Mouse (Mus musculus) MEL (cell line): ENCODE data around the gene C1rl. TPM values are rescaled to one million over a fixed set of nuclear protein-coding genes. Genes with fewer than 3 reads are reported as not detected.

ENCODE experiments used
- DNase-seq: peaks from one replicate; pipeline ENCODE4 v3.0.0; 2011; ENCODE audit warnings: low read depth, low spot score
- H3K27ac ChIP-seq: 2 replicates; pipeline ENCODE4 v1.5.1; 2012; ENCODE audit warnings: low read depth, mild to moderate bottlenecking, control low read depth, low read length, moderate library complexity; ENCODE audit not compliant: control insufficient read depth
- H3K27me3 ChIP-seq, 2 experiments: fragments of 150-350 bp in 1 of 2; sonication (generic) in 1 of 2; 2 replicates each; pipeline ENCODE4 v1.6.1; 2012; ENCODE audit warnings: low read length in 2 of 2, mild to moderate bottlenecking in 2 of 2, improper control_type of control experiment in 1 of 2, moderate library complexity in 1 of 2; ENCODE audit not compliant: insufficient read depth in 2 of 2, control insufficient read depth in 1 of 2
- H3K36me3 ChIP-seq, 2 experiments: 2 replicates each; pipeline ENCODE4 v1.6.1; 2012 to 2014; ENCODE audit warnings: low read length in 2 of 2, improper control_type of control experiment in 1 of 2, inconsistent platforms in 1 of 2, mild to moderate bottlenecking in 1 of 2; ENCODE audit not compliant: insufficient read depth in 2 of 2, control insufficient read depth in 1 of 2
- H3K4me1 ChIP-seq, 2 experiments: fragments of 150-350 bp in 1 of 2; sonication (generic) in 1 of 2; 2 replicates each; pipeline ENCODE4 v1.6.1; 2012; ENCODE audit warnings: low read length in 2 of 2, improper control_type of control experiment in 1 of 2, mild to moderate bottlenecking in 1 of 2; ENCODE audit not compliant: insufficient read depth in 2 of 2, control insufficient read depth in 1 of 2
- H3K4me3 ChIP-seq, 2 experiments: fragments of 150-350 bp in 1 of 2; sonication (generic) in 1 of 2; 2 replicates each; pipeline ENCODE4 v1.5.1; 2012; ENCODE audit warnings: low read depth in 2 of 2, low read length in 2 of 2, mild to moderate bottlenecking in 2 of 2, moderate library complexity in 2 of 2, control low read depth in 1 of 2, improper control_type of control experiment in 1 of 2; ENCODE audit not compliant: control insufficient read depth in 1 of 2, insufficient read depth in 1 of 2
- H3K79me2 ChIP-seq: 2 replicates; pipeline ENCODE4 v1.6.1; 2012; ENCODE audit warnings: mild to moderate bottlenecking, low read length, moderate library complexity; ENCODE audit not compliant: control insufficient read depth, poor library complexity, insufficient read depth
- H3K9ac ChIP-seq: 2 replicates; pipeline ENCODE4 v1.6.1; 2012; ENCODE audit warnings: low read depth, mild to moderate bottlenecking, control low read depth, low read length, moderate library complexity; ENCODE audit not compliant: control insufficient read depth, poor library complexity, severe bottlenecking
- H3K9me3 ChIP-seq: fragments of 150-350 bp; sonication (generic); replicated peaks from 2 replicates; pipeline ENCODE4 v1.6.1; 2012; ENCODE audit warnings: mild to moderate bottlenecking, low read length, improper control_type of control experiment, moderate library complexity; ENCODE audit not compliant: insufficient read depth
- BHLHE40 ChIP-seq: IDR thresholded peaks from 2 replicates; pipeline ENCODE4 v1.6.1; 2012; ENCODE audit warnings: low read depth, mild to moderate bottlenecking, inconsistent platforms, low read length, improper control_type of control experiment, borderline replicate concordance
- CHD1 ChIP-seq: IDR thresholded peaks from 2 replicates; pipeline ENCODE4 v1.6.1; 2012; ENCODE audit warnings: low read depth, mild to moderate bottlenecking, inconsistent platforms, low read length, improper control_type of control experiment
- CHD2 ChIP-seq: IDR thresholded peaks from 2 replicates; pipeline ENCODE4 v1.6.1; 2011; ENCODE audit warnings: low read length, improper control_type of control experiment
- E2F4 ChIP-seq: IDR thresholded peaks from 2 replicates; pipeline ENCODE4 v1.6.1; 2011; ENCODE audit warnings: low read depth, low read length, improper control_type of control experiment, borderline replicate concordance
- ELF1 ChIP-seq: IDR thresholded peaks from 2 replicates; pipeline ENCODE4 v1.6.1; 2014; ENCODE audit warnings: low read depth, mild to moderate bottlenecking, inconsistent platforms, low read length, improper control_type of control experiment, moderate library complexity
- EP300 ChIP-seq, 2 experiments: IDR thresholded peaks; 2 replicates each; pipeline ENCODE4 v1.6.1; 2011; ENCODE audit warnings: improper control_type of control experiment in 2 of 2, low read length in 2 of 2, low read depth in 1 of 2, mild to moderate bottlenecking in 1 of 2
- ETS1 ChIP-seq: IDR thresholded peaks from 2 replicates; pipeline ENCODE4 v1.6.1; 2012; ENCODE audit warnings: low read depth, mild to moderate bottlenecking, inconsistent platforms, low read length, improper control_type of control experiment, moderate library complexity
- GATA1 ChIP-seq: IDR thresholded peaks from 2 replicates; pipeline ENCODE4 v1.6.1; 2011; ENCODE audit warnings: low read depth, low read length, improper control_type of control experiment
- HCFC1 ChIP-seq: IDR thresholded peaks from 2 replicates; pipeline ENCODE4 v1.6.1; 2012; ENCODE audit warnings: low read depth, mild to moderate bottlenecking, inconsistent platforms, low read length, improper control_type of control experiment, moderate library complexity
- JUND ChIP-seq: IDR thresholded peaks from 2 replicates; pipeline ENCODE4 v1.6.1; 2011; ENCODE audit warnings: low read depth, mild to moderate bottlenecking, improper control_type of control experiment, low read length
- KAT2A ChIP-seq: conservative IDR thresholded peaks from 2 replicates; pipeline ENCODE4 v1.6.1; 2012; ENCODE audit warnings: low read depth, low read length, improper control_type of control experiment, inconsistent platforms
- MAFK ChIP-seq: IDR thresholded peaks from 2 replicates; pipeline ENCODE4 v1.6.1; 2011; ENCODE audit warnings: low read depth, mild to moderate bottlenecking, low read length, improper control_type of control experiment, borderline replicate concordance
- MAX ChIP-seq: IDR thresholded peaks from 2 replicates; pipeline ENCODE4 v1.6.1; 2011; ENCODE audit warnings: low read length, improper control_type of control experiment
- MAZ ChIP-seq: IDR thresholded peaks from 2 replicates; pipeline ENCODE4 v1.6.1; 2012; ENCODE audit warnings: low read depth, mild to moderate bottlenecking, inconsistent platforms, low read length, improper control_type of control experiment
- MXI1 ChIP-seq: IDR thresholded peaks from 2 replicates; pipeline ENCODE4 v1.6.1; 2011; ENCODE audit warnings: mild to moderate bottlenecking, low read depth, low read length, improper control_type of control experiment
- MYB ChIP-seq: IDR thresholded peaks from 2 replicates; pipeline ENCODE4 v1.6.1; 2011; ENCODE audit warnings: mild to moderate bottlenecking, low read depth, low read length, improper control_type of control experiment
- MYC ChIP-seq: IDR thresholded peaks from 2 replicates; pipeline ENCODE4 v1.6.1; 2011; ENCODE audit warnings: low read depth, mild to moderate bottlenecking, low read length, improper control_type of control experiment, moderate library complexity
- NELFE ChIP-seq: IDR thresholded peaks from 2 replicates; pipeline ENCODE4 v1.6.1; 2011; ENCODE audit warnings: low read depth, low read length, improper control_type of control experiment
- POLR2A ChIP-seq, 2 experiments: IDR thresholded peaks; 2 replicates each; pipeline ENCODE4 v1.6.1; 2011 to 2012; ENCODE audit warnings: low read length in 2 of 2, mild to moderate bottlenecking in 2 of 2, control low read depth in 1 of 2, improper control_type of control experiment in 1 of 2, low read depth in 1 of 2, moderate library complexity in 1 of 2; ENCODE audit not compliant: control insufficient read depth in 1 of 2, insufficient read depth in 1 of 2, poor library complexity in 1 of 2
- POLR2AphosphoS2 ChIP-seq: IDR thresholded peaks from 2 replicates; pipeline ENCODE4 v1.6.1; 2011; ENCODE audit warnings: low read length, improper control_type of control experiment
- SMC3 ChIP-seq: IDR thresholded peaks from 2 replicates; pipeline ENCODE4 v1.6.1; 2011; ENCODE audit warnings: low read depth, low read length, improper control_type of control experiment
- TAL1 ChIP-seq: IDR thresholded peaks from 2 replicates; pipeline ENCODE4 v1.6.1; 2012; ENCODE audit warnings: mild to moderate bottlenecking, inconsistent platforms, low read length, moderate library complexity, mixed read lengths
- TBP ChIP-seq: IDR thresholded peaks from 2 replicates; pipeline ENCODE4 v1.8.0; 2011; ENCODE audit warnings: low read depth, low read length, improper control_type of control experiment
- TCF12 ChIP-seq: IDR thresholded peaks from 2 replicates; pipeline ENCODE4 v1.6.1; 2014; ENCODE audit warnings: low read depth, mild to moderate bottlenecking, inconsistent platforms, low read length, improper control_type of control experiment, moderate library complexity
- UBTF ChIP-seq: IDR thresholded peaks from 2 replicates; pipeline ENCODE4 v1.6.1; 2012; ENCODE audit warnings: low read depth, mild to moderate bottlenecking, inconsistent platforms, low read length, improper control_type of control experiment, moderate library complexity, borderline replicate concordance; ENCODE audit not compliant: insufficient read depth
- USF1 ChIP-seq: IDR thresholded peaks from 2 replicates; pipeline ENCODE4 v1.6.1; 2014; ENCODE audit warnings: low read depth, mild to moderate bottlenecking, inconsistent platforms, low read length, improper control_type of control experiment, moderate library complexity
- USF2 ChIP-seq, 2 experiments: IDR thresholded peaks; 2 replicates each; pipeline ENCODE4 v1.6.1; 2011 to 2012; ENCODE audit warnings: improper control_type of control experiment in 2 of 2, low read length in 2 of 2, borderline replicate concordance in 1 of 2, inconsistent platforms in 1 of 2, low read depth in 1 of 2, mild to moderate bottlenecking in 1 of 2; ENCODE audit not compliant: insufficient read depth in 1 of 2
- ZC3H11A ChIP-seq: IDR thresholded peaks from 2 replicates; pipeline ENCODE4 v1.6.1; 2012; ENCODE audit warnings: low read depth, mild to moderate bottlenecking, inconsistent platforms, low read length, improper control_type of control experiment
- ZKSCAN1 ChIP-seq: IDR thresholded peaks from 2 replicates; pipeline ENCODE4 v1.6.1; 2012; ENCODE audit warnings: low read depth, mild to moderate bottlenecking, inconsistent platforms, low read length, improper control_type of control experiment, moderate library complexity
- ZMIZ1 ChIP-seq: IDR thresholded peaks from 2 replicates; pipeline ENCODE4 v1.6.1; 2012; ENCODE audit warnings: low read depth, mild to moderate bottlenecking, inconsistent platforms, low read length, improper control_type of control experiment, moderate library complexity
- polyA plus RNA-seq, 2 experiments: library from polyadenylated mRNA; stranded (reverse) in 1 of 2; unstranded in 1 of 2; fragments of >175 nt in 1 of 2; fragments of >200 nt in 1 of 2; gene quantifications; 2 replicates each; pipeline versions ENCODE4 v1.2.1 to v1.2.4; 2012; ENCODE audit warnings: low replicate concordance in 2 of 2, low read depth in 1 of 2; ENCODE audit not compliant: insufficient read length in 2 of 2, insufficient read depth in 1 of 2, missing spikeins in 1 of 2
- total RNA-seq: library from RNA; depleted of rRNA; stranded (reverse); fragments of 300-350 nt; gene quantifications from 2 replicates; pipeline ENCODE4 v1.2.3, GENCODE M21; 2012

The C1rl gene
- total and polyA plus RNA-seq, 3 experiments: 1.2 to 2.6 TPM; not detected in 1

DNA sequence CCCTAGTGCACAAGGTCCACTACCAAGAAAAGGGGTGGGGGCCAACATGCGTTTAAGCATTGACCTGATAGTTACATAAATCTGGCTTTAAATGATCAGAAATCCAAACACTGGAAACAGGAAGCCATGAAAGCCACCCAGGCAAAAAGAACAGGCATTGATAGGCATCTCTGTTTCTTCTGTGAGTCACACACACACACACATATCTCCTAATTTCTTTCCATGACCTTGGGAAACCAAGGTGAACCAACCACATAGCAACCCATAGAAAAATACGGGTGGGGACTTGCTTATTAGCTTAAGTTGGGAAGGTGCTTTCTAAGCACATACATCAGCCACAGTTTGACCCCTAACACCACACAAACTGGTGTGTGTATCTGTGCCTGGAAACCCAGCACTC is 45.6 kb upstream of the C1rl start:
- H3K36me3 ChIP-seq: peaks cover 0 to 6% of the 10 kb centered on the region in 2 experiments
- no peak overlapping the region for H3K9ac ChIP-seq
- TF ChIP-seq UBTF (no peak), ZMIZ1 (no peak), ETS1 (no peak), TAL1 (no peak), KAT2A (no peak), ZKSCAN1 (no peak), MAZ (no peak), MYB (no peak), BHLHE40 (no peak), EP300 (IDR thresholded peaks at IDR 0.05; ENCODE audit: low read depth in 1 of 2, low read length in 2 of 2) (no peak), MAFK (no peak), ZC3H11A (no peak), CHD2 (no peak), POLR2AphosphoS2 (no peak), GATA1 (no peak)
- no peak for DNase-seq
- H3K9me3 ChIP-seq: no peaks in the 10 kb centered on the region
- H3K79me2 ChIP-seq: no peaks in the 10 kb centered on the region
- no peak overlapping the region for H3K4me3 ChIP-seq
- no peak overlapping the region for H3K27ac ChIP-seq
- no peaks in the 10 kb centered on the region for H3K27me3 ChIP-seq
- H3K4me1 ChIP-seq: peaks cover 0 to 7% of the 10 kb centered on the region in 2 experiments; a peak in 2 of 4 replicates

DNA sequence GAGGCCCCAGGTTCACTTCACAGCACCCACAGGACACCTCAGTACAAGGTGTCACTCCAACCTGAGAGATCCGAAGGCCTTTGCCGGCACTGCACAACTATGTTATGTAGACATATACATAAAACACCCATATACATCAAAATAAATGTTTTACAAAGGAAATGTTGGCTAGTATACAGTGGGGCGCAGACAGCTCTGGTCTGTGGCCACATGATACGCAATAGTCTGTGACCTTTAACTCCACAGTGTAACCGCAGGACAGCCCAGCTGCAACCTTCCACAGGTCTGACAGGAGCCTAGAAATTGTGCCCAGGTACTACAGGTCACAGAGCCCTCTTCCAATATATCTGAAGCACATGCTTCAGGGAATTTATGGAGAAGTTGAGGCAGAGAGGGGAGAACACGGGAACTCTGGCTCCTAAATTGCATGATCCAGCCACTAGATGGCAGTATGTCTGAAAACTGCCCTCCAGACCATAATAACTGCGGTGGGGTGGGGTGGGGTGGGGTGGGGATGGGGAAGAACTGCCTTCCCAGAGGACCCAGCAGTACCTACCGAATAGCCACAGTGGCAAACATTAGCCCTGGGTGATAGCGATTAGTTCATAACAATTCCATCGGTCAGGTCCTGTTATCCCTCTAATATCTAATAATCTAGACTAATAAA is 44.6 kb upstream of the C1rl start:
- Histone ChIP-seq H3K27me3 (no peaks in the 10 kb centered on the region), H3K9ac (no peak overlapping the region), H3K27ac (no peak overlapping the region), H3K4me1 (peaks cover 0 to 10% of the 10 kb centered on the region in 2 experiments; a peak in 2 of 4 replicates), H3K36me3 (peaks cover 0 to 6% of the 10 kb centered on the region in 2 experiments), H3K79me2 (no peaks in the 10 kb centered on the region), H3K4me3 (no peak overlapping the region), H3K9me3 (no peaks in the 10 kb centered on the region)
- DNase-seq: peak; percentile 47
- no peak for TF ChIP-seq MYB
- no peak for TF ChIP-seq TAL1
- no peak for TF ChIP-seq GATA1
- 0 out of 2 replicates have a peak, but pooled peaks have one; percentile 34 for TF ChIP-seq MAZ
- TF ChIP-seq UBTF: no peak
- no peak for TF ChIP-seq USF2 (IDR thresholded peaks at IDR 0.05; ENCODE audit: borderline replicate concordance in 1 of 2, insufficient read depth in 1 of 2, low read depth in 1 of 2, low read length in 2 of 2)
- peak; percentile 48 for TF ChIP-seq SMC3
- no peak for TF ChIP-seq USF1
- TF ChIP-seq CHD2: no peak
- peak; percentile 25; the same call in 1 of the 2 replicates for TF ChIP-seq BHLHE40
- no peak for TF ChIP-seq TCF12
- TF ChIP-seq JUND: no peak
- no peak for TF ChIP-seq CHD1
- TF ChIP-seq TBP: no peak
- TF ChIP-seq EP300 (IDR thresholded peaks at IDR 0.05; ENCODE audit: low read depth in 1 of 2, low read length in 2 of 2): no peak
- no peak for TF ChIP-seq MYC
- no peak for TF ChIP-seq HCFC1
- TF ChIP-seq MAX: no peak
- TF ChIP-seq POLR2A (IDR thresholded peaks at IDR 0.05; ENCODE audit: control insufficient read depth in 1 of 2, insufficient read depth in 1 of 2, low read depth in 1 of 2, low read length in 2 of 2, poor library complexity in 1 of 2): no peak
- no peak for TF ChIP-seq ELF1
- no peak for TF ChIP-seq MXI1
- TF ChIP-seq ZC3H11A: no peak
- TF ChIP-seq NELFE: no peak
- no peak for TF ChIP-seq E2F4
